Mouse (Mus musculus): ENCODE data around the gene Lck.
A peak's percentile ranks its signal among the peaks of the same experiment; 100 is the strongest.

Gene Lck

DNA sequence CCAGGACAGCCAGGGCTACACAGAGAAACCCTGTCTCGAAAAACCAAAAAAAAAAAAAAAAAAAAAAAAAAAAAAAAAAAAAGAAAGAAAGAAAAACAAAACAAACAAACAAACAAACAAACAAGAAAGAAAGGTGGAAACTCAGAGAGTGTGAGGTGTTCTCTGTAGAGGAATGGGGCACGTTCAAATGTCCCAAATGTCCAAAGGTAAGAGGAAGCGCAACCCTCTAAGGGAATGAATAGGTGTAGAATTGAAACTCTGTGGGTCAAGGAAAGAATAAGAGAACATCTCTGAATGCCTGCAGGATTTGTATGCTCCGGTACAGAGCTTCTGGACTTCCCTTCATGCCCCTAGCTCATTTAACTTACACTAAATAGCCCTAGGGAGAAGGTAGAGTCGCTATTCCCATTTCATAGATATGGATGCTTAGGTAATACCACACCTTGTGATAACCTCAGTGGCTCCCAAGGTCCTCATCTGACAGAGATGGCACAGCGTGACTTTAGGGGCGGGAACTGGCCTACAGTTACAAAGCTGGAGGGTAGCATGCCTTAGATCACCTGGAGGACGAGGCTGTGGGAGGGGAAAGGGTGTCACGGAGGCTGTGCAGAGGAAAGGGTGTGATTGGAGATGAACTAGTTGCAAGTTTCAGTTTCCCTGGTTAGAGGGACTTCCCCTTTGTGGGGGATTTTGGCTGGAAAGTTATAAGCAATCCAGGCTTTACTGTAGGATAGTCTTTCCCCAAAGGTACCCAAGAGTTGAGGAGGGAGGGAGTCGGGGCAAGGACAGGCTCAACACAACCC is 65.8 kb downstream of the Lck start:
- no peak for DNase-seq

DNA sequence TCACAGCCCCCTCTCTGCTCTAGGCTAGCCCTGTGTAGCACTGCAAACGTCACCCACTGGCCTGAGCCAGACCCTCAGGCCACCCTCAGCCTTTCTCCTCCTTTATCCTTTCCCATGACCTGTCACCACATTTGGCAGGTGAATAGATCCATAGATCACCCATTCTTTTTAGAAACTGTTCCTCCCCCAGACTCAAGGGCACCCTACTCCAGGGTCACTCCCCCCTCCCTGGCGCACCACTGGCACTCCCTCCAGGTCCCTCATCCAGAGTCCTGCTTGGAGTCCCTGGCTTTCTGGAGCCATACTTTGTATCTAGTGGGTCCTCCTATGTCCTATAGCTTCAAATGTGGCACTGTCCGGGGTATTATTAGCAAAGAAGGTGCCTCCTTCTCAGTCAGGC is 67.9 kb downstream of the Lck start:
- DNase-seq: no peak

DNA sequence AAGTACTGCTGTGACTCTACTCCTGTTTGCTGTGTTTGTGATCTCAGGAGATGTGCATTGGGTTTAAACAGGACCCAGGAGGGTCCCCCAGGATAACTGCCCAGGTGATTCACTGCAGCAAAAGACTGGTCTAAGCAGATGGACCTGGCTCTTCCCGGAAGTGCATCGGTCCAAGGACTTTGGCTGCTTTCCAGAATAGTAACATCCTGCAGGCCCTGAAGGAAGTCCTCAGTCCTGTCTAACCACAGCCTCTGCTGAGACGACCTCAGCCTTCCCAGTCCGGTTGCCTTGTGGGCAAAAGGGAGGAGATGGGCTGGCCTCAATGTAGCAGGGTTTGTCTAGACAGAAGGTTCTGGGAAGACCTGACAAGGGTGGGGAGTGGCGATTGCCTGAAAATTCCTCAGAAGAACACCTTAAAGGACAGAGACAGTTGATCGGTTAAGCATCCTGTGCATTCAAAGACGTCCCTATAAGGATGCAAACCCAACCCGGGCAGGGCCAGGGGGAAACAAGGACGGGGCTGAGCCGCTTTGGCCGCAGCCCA is 70.5 kb downstream of the Lck start:
- no peak for DNase-seq

DNA sequence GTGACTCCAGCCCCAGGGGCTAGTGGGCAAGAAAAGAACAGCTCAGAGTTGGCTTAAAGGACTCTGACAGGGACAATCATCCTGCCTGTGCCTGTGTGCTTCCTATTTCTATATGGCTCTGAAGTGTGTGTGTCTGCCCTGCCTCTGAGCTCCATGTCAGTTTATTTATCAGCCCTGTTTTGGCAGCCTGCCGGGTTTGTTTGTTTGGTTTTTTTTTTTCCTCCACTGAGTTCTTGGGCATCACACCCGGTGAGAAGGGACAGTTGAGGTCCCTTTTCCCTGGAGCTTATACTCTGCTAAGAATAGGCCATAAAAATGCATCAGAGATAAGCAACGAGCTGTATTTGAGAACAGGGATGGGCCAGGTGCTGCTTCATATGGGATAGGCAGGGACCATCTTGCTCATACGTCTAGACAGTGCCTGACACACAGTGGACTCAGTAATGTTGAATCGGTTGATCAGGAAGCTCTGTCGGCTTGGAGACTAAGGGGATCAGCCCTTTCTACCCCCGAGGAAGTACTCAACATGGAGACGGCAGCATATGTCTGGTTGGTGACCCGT is 71.0 kb downstream of the Lck start:
- DNase-seq: no peak

DNA sequence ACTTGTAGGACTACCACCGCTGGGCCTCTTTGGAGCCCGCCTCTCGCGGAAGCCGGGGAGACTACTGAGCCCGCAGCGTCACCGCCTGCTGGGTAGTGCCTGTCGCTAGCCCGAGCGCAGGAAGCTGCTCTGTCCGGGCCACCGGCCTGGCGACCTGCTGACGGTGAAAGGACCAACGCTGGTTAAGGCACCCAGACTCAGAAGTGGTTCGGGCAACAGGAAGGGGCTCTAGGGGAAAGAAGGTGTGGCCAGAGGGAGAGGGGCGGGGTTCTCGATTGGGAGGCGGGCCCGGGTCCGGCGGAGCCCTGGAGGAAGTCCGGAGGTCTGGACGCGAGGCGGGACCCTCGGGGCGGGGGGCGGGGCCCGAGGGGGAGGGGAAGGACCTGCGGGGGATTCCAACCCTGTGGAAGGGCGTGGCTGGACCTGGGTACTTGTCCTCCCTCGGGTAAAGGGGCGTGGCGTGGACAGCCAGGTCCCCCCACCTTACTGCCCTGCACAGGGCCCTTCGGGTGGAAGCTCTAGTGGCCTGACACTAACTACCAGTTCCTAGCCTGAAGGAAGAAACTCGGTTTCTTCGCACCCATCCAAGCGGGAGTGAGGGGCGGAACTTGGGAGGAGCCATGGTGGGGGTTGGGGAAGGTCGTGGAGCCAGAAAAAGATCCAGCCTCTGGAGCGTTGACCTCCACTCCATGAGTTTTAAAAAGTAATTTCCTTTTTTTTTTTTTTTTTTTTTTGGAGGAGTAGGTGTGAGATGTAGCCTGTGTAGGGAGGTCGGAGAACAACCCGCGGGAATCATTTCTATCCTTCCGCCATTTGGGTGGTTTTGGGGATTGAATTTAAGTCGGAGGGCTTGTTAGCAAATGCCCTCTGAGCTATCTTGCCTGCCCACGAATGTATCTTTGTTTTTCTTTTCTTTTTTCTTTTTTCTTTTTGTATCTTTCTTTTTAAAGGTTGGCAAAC is 72.6 kb downstream of the Lck start:
- DNase-seq: peak; percentile 26 to 38

DNA sequence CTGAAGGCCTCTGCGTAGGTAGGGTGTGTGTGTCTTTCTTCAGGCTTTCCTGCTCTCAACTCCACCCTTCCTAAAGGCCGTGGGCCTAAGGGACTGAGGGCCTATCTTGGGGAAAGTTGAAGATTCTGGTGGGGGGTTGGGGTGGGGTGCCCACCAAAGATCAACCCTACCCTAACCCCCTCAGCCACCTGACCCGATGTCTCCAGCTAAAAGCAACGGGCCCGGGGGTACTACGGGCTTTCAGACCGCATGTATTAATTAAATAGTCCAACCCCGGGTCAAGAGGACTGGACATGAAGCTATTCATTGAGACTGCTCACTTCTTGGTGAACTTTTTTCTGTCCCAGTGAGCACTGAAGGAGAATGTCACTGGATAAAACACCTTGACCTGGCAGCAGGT is 73.4 kb downstream of the Lck start:
- no peak for DNase-seq

DNA sequence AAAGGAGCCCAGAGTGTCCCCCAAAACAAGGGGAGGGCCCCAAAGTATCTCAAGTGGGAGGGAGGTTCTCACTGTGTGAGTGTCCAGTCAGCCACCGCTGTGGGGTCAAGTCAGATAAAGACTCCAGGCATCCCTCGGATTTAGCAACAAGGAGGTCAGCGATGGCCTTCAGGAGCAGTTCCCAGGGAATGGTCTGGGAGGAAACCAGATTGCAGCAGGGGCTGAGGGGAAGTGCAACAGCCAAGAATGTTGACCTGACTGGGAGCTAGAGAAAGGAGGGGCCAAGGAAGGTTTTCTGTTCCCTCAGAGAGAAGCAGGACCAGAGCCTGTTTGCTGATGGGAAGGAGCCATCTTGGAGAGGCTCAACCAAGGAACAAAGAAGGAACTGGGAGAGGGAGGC is 74.5 kb downstream of the Lck start:
- DNase-seq: no peak
